Mouse (Mus musculus): ENCODE results near the gene Pbsn.

DNA sequence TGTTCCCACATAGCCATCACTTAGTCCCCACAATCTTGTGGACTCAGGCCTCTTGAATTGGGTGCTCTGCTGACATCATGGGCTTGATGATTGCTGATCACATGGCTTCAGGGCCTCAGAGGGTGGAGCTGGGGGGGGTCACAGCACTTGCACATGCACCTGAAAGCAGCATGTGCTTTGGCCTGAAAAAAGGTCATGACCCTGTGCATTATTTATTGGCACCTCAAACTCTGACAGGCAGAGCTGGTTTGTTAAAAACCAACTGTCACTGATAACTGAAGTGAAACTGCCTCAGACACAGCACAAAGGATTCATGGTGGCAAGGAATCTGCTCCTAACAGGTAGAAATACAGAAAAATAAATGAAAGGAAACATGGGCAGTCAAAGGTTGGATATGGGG lies 55.6 kb downstream of the Pbsn start:
- no peak for TF ChIP-seq POLR2A (IDR thresholded peaks at IDR 0.05; ENCODE audit: control insufficient read depth, low read depth, low read length)
- no peak for TF ChIP-seq CTCF (IDR thresholded peaks at IDR 0.05; ENCODE audit: control insufficient read depth, insufficient read depth, insufficient replicate concordance, low read depth, low read length)

All from testis, adult 2 months (tissue).